12 mouse cellular contexts compared by ENCODE assay signal in the genomic region with DNA sequence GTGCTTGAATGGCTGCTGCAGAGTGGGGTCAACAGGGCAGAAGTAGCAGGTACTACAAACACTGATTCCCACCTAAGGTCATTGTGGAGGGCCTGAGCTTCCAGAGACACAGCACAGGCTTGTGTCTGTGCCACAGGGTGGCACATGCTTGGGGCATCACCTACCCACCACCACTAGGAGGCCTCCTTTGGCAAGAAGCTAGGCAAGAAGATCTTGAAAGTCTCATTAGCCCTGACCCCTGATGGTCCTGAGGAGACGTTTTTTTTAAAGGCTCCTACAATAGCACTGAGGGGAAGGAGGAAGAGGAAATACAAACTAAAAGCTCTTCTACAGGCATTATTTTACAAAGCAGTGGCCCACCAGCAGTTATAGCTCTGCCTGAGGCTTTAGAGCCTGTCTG. TPM values are rescaled to one million over a fixed set of nuclear protein-coding genes. Genes with fewer than 3 reads are reported as not detected.
DNase-seq lines count a peak whose midpoint lies in the region; ATAC-seq and TF ChIP-seq lines count a peak whose summit lies in the region.
"Had no signal": no experiment of that assay in that cellular context is flagged by ENCODE, and none has a peak within 500 bp of the region (broad histone marks: within the 10 kb centered on the region; RNA-seq: fewer than 3 reads in every experiment).

No protein-coding gene starts in this region.

- peaks cover 17% of the 10 kb centered on the region for H3K4me1 ChIP-seq in heart, embryonic 10.5 days
- no peaks in the 10 kb centered on the region for H3K4me1 ChIP-seq in neural tube, embryonic 15.5 days
- H3K4me1 ChIP-seq in bone marrow macrophage, adult 2 months (ENCODE audit: control insufficient read depth, insufficient read depth, low read length), result no peaks in the 10 kb centered on the region
- H3K4me1 ChIP-seq: liver, embryonic 13.5 days had no signal

- H3K27ac ChIP-seq in heart, embryonic 10.5 days, result no peak overlapping the region
- H3K27ac ChIP-seq in neural tube, embryonic 15.5 days (replicated peaks), result no peak overlapping the region
- H3K27ac ChIP-seq in bone marrow macrophage, adult 2 months (ENCODE audit: insufficient read depth, low read depth, low read length), result no peak overlapping the region
- H3K27ac ChIP-seq: liver, embryonic 13.5 days had no signal

- peak; percentile 33; the same call in 1 of the 2 replicates for TF ChIP-seq CTCF in bone marrow macrophage, adult 2 months (IDR thresholded peaks at IDR 0.05; ENCODE audit: low read depth, low read length)

- DNase-seq in heart, embryonic 10.5 days (ENCODE audit: low spot score), result peak; percentile 70
- no peak for DNase-seq in heart, adult 9 months (ENCODE audit: low spot score in 2 of 2)
- peak; percentile 14 for DNase-seq in neural tube, embryonic 10.5 days (ENCODE audit: extremely low spot score, low spot score)
- peak; percentile 23 for DNase-seq in splenic B cell, adult 2 months (ENCODE audit: low read depth, low spot score)
- no peak for DNase-seq in urinary bladder, postnatal 25 days (ENCODE audit: low spot score)
- no peak for DNase-seq in spleen, postnatal 14 days (ENCODE audit: low spot score in 2 of 2)
- DNase-seq: adrenal gland, adult 8-10 months; heart, postnatal 36 days; liver, embryonic 13.5 days had no signal

- no peak overlapping the region for H3K9ac ChIP-seq in neural tube, embryonic 15.5 days (replicated peaks)
- H3K9ac ChIP-seq: liver, embryonic 13.5 days had no signal

- ATAC-seq in neural tube, embryonic 15.5 days (ENCODE audit: low FRiP score), result no peak

- H3K27me3 ChIP-seq in heart, embryonic 10.5 days (ENCODE audit: insufficient read depth, poor library complexity, severe bottlenecking), result peaks cover 20% of the 10 kb centered on the region
- H3K27me3 ChIP-seq in neural tube, embryonic 15.5 days (replicated peaks), result 0 out of 2 replicates have a peak, but pooled peaks cover 6% of the 10 kb centered on the region
- no peaks in the 10 kb centered on the region for H3K27me3 ChIP-seq in splenic B cell, adult 2 months (ENCODE audit: control insufficient read depth, insufficient read depth, low read length, poor library complexity, severe bottlenecking)

- H3K4me2 ChIP-seq in neural tube, embryonic 15.5 days, result no peak overlapping the region
- H3K4me2 ChIP-seq: liver, embryonic 13.5 days had no signal

- WGBS in heart, embryonic 10.5 days, result 6% methylated on average over 1 of the region's 1 CpGs
- 0% methylated on average over 1 of the region's 1 CpGs for WGBS in neural tube, embryonic 15.5 days

- no peak overlapping the region for H3K4me3 ChIP-seq in heart, embryonic 10.5 days
- H3K4me3 ChIP-seq in neural tube, embryonic 15.5 days (replicated peaks), result no peak overlapping the region
- no peak overlapping the region for H3K4me3 ChIP-seq in bone marrow macrophage, adult 2 months (ENCODE audit: insufficient read depth, low read length)
- H3K4me3 ChIP-seq: erythroblast, embryonic 14.5 days; liver, embryonic 13.5 days had no signal

- no peaks in the 10 kb centered on the region for H3K36me3 ChIP-seq in heart, embryonic 10.5 days
- no peaks in the 10 kb centered on the region for H3K36me3 ChIP-seq in neural tube, embryonic 15.5 days
- no peaks in the 10 kb centered on the region for H3K36me3 ChIP-seq in splenic B cell, adult 2 months (ENCODE audit: control insufficient read depth, insufficient read depth, low read length, poor library complexity, severe bottlenecking)
- H3K36me3 ChIP-seq: liver, embryonic 13.5 days had no signal

- no peaks in the 10 kb centered on the region for H3K9me3 ChIP-seq in heart, embryonic 10.5 days
- H3K9me3 ChIP-seq in neural tube, embryonic 15.5 days (replicated peaks), result no peaks in the 10 kb centered on the region
- H3K9me3 ChIP-seq: liver, embryonic 13.5 days had no signal

- no peak for TF ChIP-seq POLR2A in bone marrow macrophage, adult 2 months (IDR thresholded peaks at IDR 0.05; ENCODE audit: borderline replicate concordance, low read depth, low read length)

RNA-seq across cellular contexts. Expression of a gene that starts 6.0 kb away (rescaled TPM):
- 24.5 and 25.3 TPM in 2 replicates for polyA plus RNA-seq in heart, embryonic 10.5 days (2016; fragmentation: Nextera tagmentation; extraction: Ambion mirVana)
- polyA plus RNA-seq in neural tube, embryonic 15.5 days (2015; fragmentation: Nextera tagmentation; extraction: Ambion mirVana), result 12.0 and 14.4 TPM in 2 replicates
- not detected in 2 replicates for polyA plus RNA-seq in bone marrow macrophage, adult 2 months (2012; ENCODE audit: insufficient read depth, insufficient read length, missing spikeins)
- polyA plus RNA-seq: erythroblast, embryonic 14.5 days had no signal

RNA-seq across cellular contexts. Expression of a gene that starts 44.7 kb away (rescaled TPM):
- polyA plus RNA-seq in heart, embryonic 10.5 days (2016; fragmentation: Nextera tagmentation; extraction: Ambion mirVana), result not detected in 2 replicates
- polyA plus RNA-seq in neural tube, embryonic 15.5 days (2015; fragmentation: Nextera tagmentation; extraction: Ambion mirVana), result 0.23 and 0.68 TPM in 2 replicates
- polyA plus RNA-seq in bone marrow macrophage, adult 2 months (2012; ENCODE audit: insufficient read depth, insufficient read length, missing spikeins), result not detected in 2 replicates
- polyA plus RNA-seq: erythroblast, embryonic 14.5 days; liver, embryonic 13.5 days had no signal

Comparison
In these comparisons a context has a peak if more than half of its experiments do, and no peak if none do; other contexts are left out.
1. DNase-seq: peak in heart, embryonic 10.5 days (single experiment), neural tube, embryonic 10.5 days (single experiment) and splenic B cell, adult 2 months (single experiment); none in heart, adult 9 months (0 of 2), urinary bladder, postnatal 25 days (single experiment) and spleen, postnatal 14 days (0 of 2).
2. RNA of a gene that starts 6.0 kb away (polyA plus RNA-seq): 24.5 to 25.3 TPM in heart, embryonic 10.5 days and 12.0 to 14.4 TPM in neural tube, embryonic 15.5 days; not detected in bone marrow macrophage, adult 2 months; every median in the first group is over 10 times any median in the second.